Mouse (Mus musculus) small intestine, adult 2 months (tissue): Measurements from ENCODE around the gene Mrps31.

Experiments
- CTCF ChIP-seq: fragments of 200-500 bp; IDR thresholded peaks from 2 replicates; pipeline ENCODE4 v1.5.1; 2012; ENCODE audit warnings: low read depth, mild to moderate bottlenecking, control low read depth, inconsistent platforms, low read length, moderate library complexity, mixed read lengths; ENCODE audit not compliant: insufficient replicate concordance, insufficient read length; ENCODE audit errors: extremely low read depth
- POLR2A ChIP-seq: fragments of 200-500 bp; IDR thresholded peaks from 2 replicates; pipeline ENCODE4 v1.6.1; 2012; ENCODE audit warnings: low read depth, mild to moderate bottlenecking, control low read depth, inconsistent platforms, low read length, moderate library complexity

DNA sequence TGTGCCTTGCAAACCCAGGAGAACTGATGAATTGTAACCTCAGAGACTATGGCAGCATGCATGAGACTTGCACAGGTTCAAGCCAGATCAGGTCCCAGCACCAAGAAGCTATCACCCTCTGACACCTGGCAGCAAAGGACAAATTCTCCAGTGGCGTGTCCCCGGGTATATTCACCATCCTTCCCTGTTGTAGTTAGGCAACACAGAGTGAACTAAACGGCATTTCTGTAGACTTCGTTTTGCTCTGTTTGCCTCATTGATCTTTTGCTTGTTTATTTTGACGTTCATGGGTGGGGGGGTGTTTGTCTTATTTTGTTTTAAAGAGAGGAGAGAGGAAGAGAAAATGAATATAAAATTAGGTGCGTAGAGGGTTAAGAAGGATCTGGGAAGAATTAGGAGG is 26.0 kb upstream of the Mrps31 start:
- TF ChIP-seq POLR2A (no peak), CTCF (no peak)
